Mouse (Mus musculus): Measurements from ENCODE around the gene Jmjd6. TPM values are rescaled to one million over a fixed set of nuclear protein-coding genes. Genes with fewer than 3 reads are reported as not detected.

Jmjd6 gene
- polyA plus RNA-seq, 2 experiments: 14.8 to 24.7 TPM

DNA sequence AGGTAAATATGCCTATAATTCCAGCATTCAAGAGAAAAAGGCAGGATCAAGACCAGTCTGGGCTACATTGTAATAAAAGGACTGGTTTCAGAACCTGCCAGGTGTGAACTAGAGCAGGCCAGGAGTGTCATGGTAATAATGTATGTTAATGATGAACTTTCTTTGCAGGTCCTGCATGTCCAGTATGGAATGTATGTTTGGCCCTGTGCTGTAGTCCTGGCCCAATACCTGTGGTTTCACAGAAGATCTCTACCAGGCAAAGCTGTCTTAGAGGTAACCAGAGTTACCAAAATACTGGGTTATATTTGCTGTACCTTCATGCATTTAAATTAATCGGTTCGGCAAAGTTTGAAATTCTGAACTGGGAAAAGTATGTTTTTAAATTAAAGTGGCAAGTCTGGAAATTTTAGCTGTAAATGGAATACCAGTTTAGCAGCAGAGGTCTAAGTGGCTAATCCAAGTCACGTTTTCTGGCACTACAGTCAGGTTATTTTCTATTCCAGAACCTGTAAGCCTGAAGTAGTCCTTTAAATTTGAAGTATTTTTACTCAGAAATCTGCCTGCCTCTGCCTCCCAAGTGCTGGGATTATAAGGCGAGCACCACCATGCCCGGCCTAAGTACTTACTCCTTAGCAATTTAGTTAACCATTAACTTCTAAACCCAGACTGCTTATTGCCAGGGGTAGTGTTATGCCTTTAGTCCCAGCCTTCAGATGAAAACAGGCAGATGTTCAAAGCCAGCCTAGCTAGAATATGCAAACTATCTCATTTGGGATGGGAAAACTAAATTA is 5.0 kb upstream of the Jmjd6 start:
- peaks cover 0 to 6% of the 10 kb centered on the region in 2 experiments; a peak in 2 of 4 replicates for H3K4me1 ChIP-seq (replicated peaks; ENCODE audit: control insufficient read depth in 2 of 2, insufficient read depth in 2 of 2, low read length in 1 of 2)
- no peak overlapping the region for H3K9ac ChIP-seq (replicated peaks)
- H3K27me3 ChIP-seq (ENCODE audit: control insufficient read depth, insufficient read depth, low read length): no peaks in the 10 kb centered on the region
- TF ChIP-seq CTCF (IDR thresholded peaks at IDR 0.05; ENCODE audit: low read depth): no peak
- no peak for TF ChIP-seq EP300 (IDR thresholded peaks at IDR 0.05; ENCODE audit: low read depth)
- DNase-seq (ENCODE audit: low read depth in 3 of 3, low spot score in 3 of 3): no peak
- no peak overlapping the region for H3K27ac ChIP-seq
- H3K36me3 ChIP-seq (replicated peaks; ENCODE audit: control insufficient read depth, insufficient read depth, low read depth): peaks cover 53% of the 10 kb centered on the region
- WGBS (ENCODE audit: insufficient replicate concordance): 73% methylated on average over 5 of the region's 5 CpGs
- no peak for ATAC-seq (ENCODE audit: insufficient read depth)
- H3K4me2 ChIP-seq (ENCODE audit: low read depth): no peak overlapping the region
- no peaks in the 10 kb centered on the region for H3K9me3 ChIP-seq (ENCODE audit: control insufficient read depth, low read length)
- no peak overlapping the region for H3K4me3 ChIP-seq (ENCODE audit: insufficient read depth in 1 of 2, low read depth in 2 of 2, low read length in 2 of 2)

DNA sequence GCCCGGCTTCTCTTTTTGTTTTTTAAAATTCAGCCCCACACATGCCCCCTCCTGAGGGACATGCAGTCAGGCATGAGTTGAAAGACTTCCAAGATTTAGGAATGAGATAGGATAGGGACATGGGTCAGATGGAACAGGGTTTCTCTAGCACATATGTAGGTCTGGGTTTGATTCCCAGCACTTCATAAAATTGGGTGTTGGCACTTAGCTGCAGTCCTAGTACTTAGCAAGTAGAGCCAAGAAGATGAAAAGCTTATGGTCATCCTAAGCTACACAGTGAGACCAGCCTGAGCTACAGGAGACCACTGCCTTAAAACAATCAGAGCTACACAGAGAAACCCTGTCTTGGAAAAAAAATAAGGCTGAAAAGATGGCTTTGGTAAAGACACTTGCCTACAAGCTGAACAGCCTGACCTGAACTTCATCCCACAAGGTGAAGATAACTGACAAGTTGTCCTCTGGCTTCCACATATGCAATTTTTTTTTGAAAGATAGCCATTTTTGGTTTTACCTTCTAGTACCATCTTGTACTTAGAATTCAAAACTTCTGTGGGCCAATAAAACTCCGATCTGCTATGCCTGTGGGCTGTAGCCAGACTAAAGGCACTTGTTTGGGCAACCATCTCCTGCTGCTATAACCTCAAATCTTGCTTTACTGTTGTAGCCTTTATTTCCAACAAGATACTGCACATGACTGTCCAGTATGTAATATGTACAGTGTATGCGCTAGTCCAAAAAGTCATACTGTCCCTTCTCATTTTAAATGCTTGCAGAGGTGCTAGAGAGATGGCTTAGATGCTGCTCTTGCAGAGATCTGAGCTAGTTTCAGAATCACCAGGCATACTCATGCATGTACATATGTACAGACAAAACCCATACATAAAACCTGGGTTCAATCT is 4.2 kb upstream of the Jmjd6 start:
- Histone ChIP-seq H3K27ac (no peak overlapping the region; the same call in 1 of the 2 replicates), H3K36me3 (replicated peaks; ENCODE audit: control insufficient read depth, insufficient read depth, low read depth) (peaks cover 53% of the 10 kb centered on the region)
- 87% methylated on average over 3 of the region's 3 CpGs for WGBS (ENCODE audit: insufficient replicate concordance)

DNA sequence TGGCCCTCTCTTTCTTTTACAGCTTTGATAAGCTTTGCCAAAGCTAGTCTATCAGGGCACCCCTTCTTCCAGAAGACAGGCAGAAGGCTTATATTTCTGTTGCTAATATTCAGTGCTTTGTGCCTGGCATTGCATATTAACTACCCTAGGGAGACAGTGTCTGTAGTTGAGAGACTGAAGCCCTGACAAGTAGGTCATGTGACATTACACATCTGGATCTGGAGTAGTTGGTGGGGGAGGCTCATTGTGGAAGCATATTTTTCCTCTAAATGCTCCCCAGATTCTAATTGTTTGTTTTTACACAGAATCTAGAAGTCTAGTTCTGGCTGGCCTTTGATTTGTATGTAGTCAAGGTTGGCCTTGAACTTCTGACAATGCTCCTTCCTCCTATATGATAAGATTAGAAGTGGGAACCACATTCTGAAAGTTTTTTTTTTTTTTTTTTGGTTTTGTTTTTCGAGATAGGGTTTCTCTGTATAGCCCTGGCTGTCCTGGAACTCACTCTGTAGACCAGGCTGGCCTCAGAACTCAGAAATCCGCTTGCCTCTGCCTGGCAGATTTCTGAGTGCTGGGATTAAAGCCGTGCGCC is 3.4 kb upstream of the Jmjd6 start:
- Histone ChIP-seq H3K4me3 (ENCODE audit: insufficient read depth in 1 of 2, low read depth in 2 of 2, low read length in 2 of 2) (no peak overlapping the region), H3K36me3 (replicated peaks; ENCODE audit: control insufficient read depth, insufficient read depth, low read depth) (peaks cover 49% of the 10 kb centered on the region), H3K4me2 (ENCODE audit: low read depth) (no peak overlapping the region), H3K9ac (replicated peaks) (no peak overlapping the region), H3K27me3 (ENCODE audit: control insufficient read depth, insufficient read depth, low read length) (no peaks in the 10 kb centered on the region), H3K27ac (no peak overlapping the region; the same call in 1 of the 2 replicates), H3K4me1 (replicated peaks; ENCODE audit: control insufficient read depth in 2 of 2, insufficient read depth in 2 of 2, low read length in 1 of 2) (peaks cover 0 to 6% of the 10 kb centered on the region in 2 experiments; a peak in 2 of 4 replicates), H3K9me3 (ENCODE audit: control insufficient read depth, low read length) (no peaks in the 10 kb centered on the region)
- ATAC-seq (ENCODE audit: insufficient read depth): no peak
- no peak for DNase-seq (ENCODE audit: low read depth in 3 of 3, low spot score in 3 of 3)
- whole genome bisulfite sequencing (ENCODE audit: insufficient replicate concordance): 64% methylated on average over 4 of the region's 4 CpGs
- TF ChIP-seq CTCF (IDR thresholded peaks at IDR 0.05; ENCODE audit: low read depth): no peak
- no peak for TF ChIP-seq EP300 (IDR thresholded peaks at IDR 0.05; ENCODE audit: low read depth)

More for the DNA sequence above, 4.2 kb upstream of the Jmjd6 start:
- ATAC-seq (ENCODE audit: insufficient read depth): no peak
- Histone ChIP-seq H3K4me3 (ENCODE audit: insufficient read depth in 1 of 2, low read depth in 2 of 2, low read length in 2 of 2) (no peak overlapping the region), H3K9ac (replicated peaks) (no peak overlapping the region), H3K4me2 (ENCODE audit: low read depth) (no peak overlapping the region), H3K4me1 (replicated peaks; ENCODE audit: control insufficient read depth in 2 of 2, insufficient read depth in 2 of 2, low read length in 1 of 2) (peaks cover 0 to 6% of the 10 kb centered on the region in 2 experiments; a peak in 2 of 4 replicates), H3K9me3 (ENCODE audit: control insufficient read depth, low read length) (no peaks in the 10 kb centered on the region), H3K27me3 (ENCODE audit: control insufficient read depth, insufficient read depth, low read length) (no peaks in the 10 kb centered on the region)
- no peak for TF ChIP-seq CTCF (IDR thresholded peaks at IDR 0.05; ENCODE audit: low read depth)
- TF ChIP-seq EP300 (IDR thresholded peaks at IDR 0.05; ENCODE audit: low read depth): no peak
- DNase-seq (ENCODE audit: low read depth in 3 of 3, low spot score in 3 of 3): no peak

DNA sequence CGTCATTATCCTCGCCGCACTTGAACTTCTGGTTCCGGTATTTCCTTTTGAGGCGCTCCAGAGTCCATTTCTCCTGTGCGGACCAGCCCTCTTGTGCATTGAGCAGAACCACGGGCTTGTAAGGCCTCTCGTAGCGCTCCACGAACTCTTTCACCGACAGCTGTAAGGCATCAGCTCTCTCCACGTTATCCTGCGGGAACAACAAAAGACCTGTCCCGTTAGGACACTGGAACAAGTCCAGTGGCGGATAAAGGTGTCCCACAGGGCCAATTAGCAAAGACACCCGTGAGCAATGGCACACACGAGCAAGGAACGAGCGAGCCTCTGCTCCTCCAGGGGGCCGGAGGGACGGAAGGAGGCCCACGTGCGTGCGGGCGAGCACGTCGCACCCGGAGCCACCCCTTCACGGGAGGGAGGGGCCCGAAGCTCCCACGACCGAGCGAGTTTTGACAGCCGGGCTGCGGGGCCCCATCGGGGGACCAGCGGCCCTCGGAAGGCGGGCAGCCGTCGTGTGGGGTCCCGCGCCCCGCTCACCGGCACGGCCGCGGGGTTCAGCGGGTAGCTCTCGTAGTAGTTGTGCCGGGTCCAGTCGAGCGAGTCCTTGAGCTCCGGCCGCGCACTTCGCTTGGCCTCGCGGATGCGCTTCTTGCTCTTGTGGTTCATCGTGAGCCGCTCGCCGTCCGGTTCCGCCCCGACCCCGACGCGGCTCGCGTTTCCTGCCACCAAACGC is 553 bp downstream of the Jmjd6 start:
- Histone ChIP-seq H3K27ac (peak overlapping the region; percentile 90), H3K36me3 (replicated peaks; ENCODE audit: control insufficient read depth, insufficient read depth, low read depth) (peaks cover 44% of the 10 kb centered on the region), H3K4me1 (replicated peaks; ENCODE audit: control insufficient read depth in 2 of 2, insufficient read depth in 2 of 2, low read length in 1 of 2) (peaks cover 7 to 15% of the 10 kb centered on the region in 2 experiments), H3K9me3 (ENCODE audit: control insufficient read depth, low read length) (no peaks in the 10 kb centered on the region), H3K9ac (replicated peaks) (peak overlapping the region; percentile 84), H3K4me2 (ENCODE audit: low read depth) (peak overlapping the region; percentile 99), H3K27me3 (ENCODE audit: control insufficient read depth, insufficient read depth, low read length) (no peaks in the 10 kb centered on the region), H3K4me3 (ENCODE audit: insufficient read depth in 1 of 2, low read depth in 2 of 2, low read length in 2 of 2) (peak overlapping the region; percentile 93 to 96)
- peak in 2 of 3 experiments; percentile 46 to 53 for DNase-seq (ENCODE audit: low read depth in 3 of 3, low spot score in 3 of 3)
- under 1% methylated on average over 70 of the region's 73 CpGs for WGBS (ENCODE audit: insufficient replicate concordance)
- TF ChIP-seq EP300 (IDR thresholded peaks at IDR 0.05; ENCODE audit: low read depth): no peak
- peak; percentile 34 for TF ChIP-seq CTCF (IDR thresholded peaks at IDR 0.05; ENCODE audit: low read depth)
- peak; percentile 66 for ATAC-seq (ENCODE audit: insufficient read depth)
